7 mouse cellular contexts compared by ENCODE assay signal in genomic region chr8:95204039-95204380, GRCm38 (mm10). TPM values are rescaled to one million over a fixed set of nuclear protein-coding genes. Genes with fewer than 3 reads are reported as not detected.
DNase-seq lines count a peak whose midpoint lies in the region; ATAC-seq and TF ChIP-seq lines count a peak whose summit lies in the region.

No protein-coding gene starts in this region.

- DNase-seq in adrenal gland, adult 8-10 months: peak; percentile 63
- peak; percentile 49 for DNase-seq in gastrocnemius, postnatal 25 days
- peak; percentile 63 to 74 for DNase-seq in left cerebral cortex, postnatal 25 days (ENCODE audit: low spot score in 2 of 2)
- peak; percentile 20 to 59 for DNase-seq in spleen, adult 18-20 months

- no peaks in the 10 kb centered on the region for H3K36me3 ChIP-seq in midbrain, embryonic 15.5 days (replicated peaks)

- no peak overlapping the region for H3K4me2 ChIP-seq in midbrain, embryonic 15.5 days

- ATAC-seq in inflammation-experienced regulatory T-cells, adult 6 months: peak; percentile 52
- peak; percentile 75 for ATAC-seq in midbrain, embryonic 15.5 days (replicated peaks)

- peak; percentile 94 for TF ChIP-seq CTCF in cortical plate, adult 2 months (IDR thresholded peaks at IDR 0.05; ENCODE audit: extremely low read depth, insufficient read depth, low read length)

- H3K4me3 ChIP-seq in cortical plate, adult 2 months (ENCODE audit: insufficient read depth, low read length): no peak overlapping the region
- no peak overlapping the region for H3K4me3 ChIP-seq in midbrain, embryonic 15.5 days

- TF ChIP-seq POLR2A in cortical plate, adult 2 months (IDR thresholded peaks at IDR 0.05; ENCODE audit: extremely low read depth, insufficient read depth, low read length): no peak

- H3K9me3 ChIP-seq in midbrain, embryonic 15.5 days: no peaks in the 10 kb centered on the region

- intact Hi-C loops in left cerebral cortex, postnatal 25 days (cut with DNase I): loop anchor here (1.0 to 10.0 kb wide), 2 partner anchors 69 to 105 kb away; no protein-coding TSS in a partner anchor

- no peak overlapping the region for H3K27ac ChIP-seq in cortical plate, adult 2 months (ENCODE audit: insufficient read depth, low read length)
- H3K27ac ChIP-seq in midbrain, embryonic 15.5 days: no peak overlapping the region

- H3K4me1 ChIP-seq in cortical plate, adult 2 months (ENCODE audit: control insufficient read depth, insufficient read depth, low read length): no peaks in the 10 kb centered on the region
- peaks cover 15% of the 10 kb centered on the region for H3K4me1 ChIP-seq in midbrain, embryonic 15.5 days

- H3K9ac ChIP-seq in midbrain, embryonic 15.5 days: no peak overlapping the region

- no peaks in the 10 kb centered on the region for H3K27me3 ChIP-seq in midbrain, embryonic 15.5 days (replicated peaks)

- WGBS in midbrain, embryonic 15.5 days: 16% methylated on average over 10 of the region's 10 CpGs

RNA-seq across cellular contexts. Expression of gene Kifc3, which starts 1.4 kb away (rescaled TPM):
- total RNA-seq in adrenal gland, adult 8-10 months (2022): 100 to 1,000 TPM; 165 to 259 (median 182) TPM
- 55.2 TPM in 2 replicates for polyA plus RNA-seq in cortical plate, adult 2 months (2012; rRNA removed)
- 10 to 100 TPM in 1 of 2 experiments, 1 to 10 TPM in 1; 7.8 to 10.6 TPM for total RNA-seq in gastrocnemius, postnatal 25 days (2021)
- 1 to 10 TPM in 1 of 3 experiments, under 1 TPM in 1, not detected in 1; 0.40 to 1.1 TPM for polyA plus RNA-seq in inflammation-experienced regulatory T-cells, adult 6 months (2017; shearing (Covaris generic))
- 10 to 100 TPM; 52.6 to 53.0 TPM for total RNA-seq in left cerebral cortex, postnatal 25 days (2021)
- polyA plus RNA-seq in midbrain, embryonic 15.5 days (2015; fragmentation: Nextera tagmentation; extraction: Ambion mirVana): 29.8 and 33.9 TPM in 2 replicates

Comparison
In these comparisons a context has a peak if more than half of its experiments do, and no peak if none do; other contexts are left out.
1. RNA of gene Kifc3, which starts 1.4 kb away (total RNA-seq): 165 to 259 TPM in adrenal gland, adult 8-10 months and 52.6 to 53.0 TPM in left cerebral cortex, postnatal 25 days; 7.8 to 10.6 TPM in gastrocnemius, postnatal 25 days; every median in the first group is over 4 times any median in the second.
2. Peak in every context shown above with its lines, with median percentiles within 50 percentile points of each other: DNase-seq.